Mouse (Mus musculus) layer of hippocampus, adult 11-12 months (tissue): ENCODE data around the gene Ehd4.

Experiments used
- DNase-seq: peaks from one replicate; pipeline ENCODE4 v3.0.0; 2022; ENCODE audit warnings: low spot score

Gene Ehd4

DNA sequence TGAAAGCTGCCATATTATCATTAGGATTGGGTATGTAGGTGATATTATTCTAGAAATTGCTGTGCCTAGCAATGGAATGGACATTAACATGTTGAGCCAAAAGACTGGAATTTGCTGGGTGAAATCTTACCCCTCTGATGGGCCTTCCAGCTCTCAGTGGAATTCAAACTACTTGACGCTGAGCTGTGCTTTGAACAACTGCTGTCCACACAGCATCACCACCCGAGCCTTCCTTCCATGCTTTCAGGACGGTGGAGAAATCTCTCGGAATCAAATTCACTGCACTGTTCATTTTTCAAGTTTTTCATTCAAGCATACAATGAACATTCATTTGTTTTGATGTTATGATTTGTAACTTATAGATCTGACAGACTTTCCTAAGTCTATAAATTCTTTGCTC, 10.0 kb downstream of the Ehd4 start:
- no peak for DNase-seq

DNA sequence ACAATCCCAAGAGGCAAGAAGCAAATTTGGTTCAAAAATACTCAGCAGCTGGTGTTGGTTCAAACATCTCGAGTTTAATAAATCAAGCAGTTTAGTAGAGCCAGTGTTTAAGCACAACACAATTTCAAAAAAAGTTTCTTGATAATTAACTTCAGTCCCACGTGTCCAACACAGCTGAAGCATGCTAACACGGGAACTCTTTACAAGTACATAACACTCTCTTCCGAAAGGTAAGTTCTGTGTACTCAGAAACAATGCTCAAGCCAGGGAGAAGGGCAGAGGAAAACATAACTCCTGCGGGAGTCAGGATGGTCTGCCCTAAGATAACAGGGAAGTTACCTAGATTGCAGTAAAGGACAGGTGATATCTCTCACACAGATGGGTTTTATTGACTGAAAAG, 12.1 kb downstream of the Ehd4 start:
- no peak for DNase-seq

GRCm38 (mm10) chr2:120141671-120142070, 12.7 kb downstream of the Ehd4 start:
- no peak for DNase-seq

DNA sequence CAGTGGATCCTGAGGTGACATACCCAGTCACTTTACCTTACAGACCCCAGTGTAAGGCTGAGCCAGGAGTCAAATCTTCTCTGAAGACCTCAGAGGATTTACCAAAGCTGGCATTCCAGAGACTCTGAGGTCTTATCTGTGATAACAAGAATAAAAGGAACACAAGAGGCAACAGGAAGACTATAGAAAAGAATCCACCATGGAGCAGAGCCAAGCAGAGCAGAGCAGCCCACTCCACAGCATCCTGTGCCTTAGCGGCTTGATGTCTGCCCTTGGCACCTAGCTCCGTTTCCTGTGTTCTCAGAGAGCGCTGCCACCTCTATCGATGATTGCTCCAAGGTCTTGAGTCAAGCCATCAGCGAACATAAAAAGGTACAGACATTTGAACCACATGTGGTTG, 14.1 kb downstream of the Ehd4 start:
- DNase-seq, result no peak

- DNase-seq, result no peak
Measured at GRCm38 (mm10) chr2:120139091-120139490, 15.3 kb downstream of the Ehd4 start.

DNA sequence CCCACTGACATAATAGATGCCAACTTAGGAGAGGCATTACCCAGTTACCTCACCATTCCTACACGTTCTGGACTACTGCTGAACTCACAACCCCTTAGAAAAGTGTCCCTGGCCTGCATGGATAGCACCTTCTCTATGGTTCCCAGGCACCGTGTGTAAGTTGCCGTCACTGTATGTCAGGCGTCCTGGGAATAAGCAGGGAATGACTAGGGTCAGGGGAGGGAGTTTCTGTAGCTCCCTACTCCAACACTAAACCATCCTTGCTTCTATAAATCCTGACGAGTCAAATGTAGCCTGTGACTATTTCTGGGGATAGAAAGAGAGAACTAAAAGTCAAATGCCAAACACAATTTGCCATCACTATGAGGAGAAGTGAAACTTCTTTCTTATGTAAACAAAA, 17.1 kb downstream of the Ehd4 start:
- no peak for DNase-seq

DNA sequence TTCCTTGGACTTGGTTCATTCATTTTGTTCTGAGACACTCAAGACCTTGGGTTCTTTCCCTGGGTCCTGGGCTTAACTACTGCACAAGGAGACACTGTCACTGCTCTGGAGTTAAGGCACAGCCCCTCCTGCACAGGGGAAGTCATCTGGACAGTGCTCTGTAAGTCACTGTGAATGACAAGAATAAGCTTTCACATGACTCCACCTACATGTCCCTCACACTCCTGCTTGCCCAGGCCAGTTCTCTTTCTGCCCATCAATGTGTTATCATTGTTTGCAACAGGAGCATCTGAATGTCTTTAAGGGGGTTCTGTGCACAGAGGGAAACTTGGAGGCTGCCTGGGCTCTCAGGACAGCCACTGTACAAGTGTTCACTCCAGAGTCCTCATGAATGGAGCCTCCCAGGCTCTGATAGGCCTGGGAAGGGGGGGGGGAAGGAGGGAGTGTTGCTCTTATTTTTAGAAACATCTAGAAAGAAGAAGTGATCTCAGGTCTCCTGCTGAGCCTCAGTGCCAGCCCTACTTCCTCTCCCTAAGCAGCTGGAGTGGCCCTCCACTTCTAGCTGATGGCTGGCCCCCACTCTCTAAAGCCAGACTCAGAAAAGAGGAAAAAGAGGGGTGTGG, 19.8 kb downstream of the Ehd4 start:
- peak; percentile 34 for DNase-seq

DNA sequence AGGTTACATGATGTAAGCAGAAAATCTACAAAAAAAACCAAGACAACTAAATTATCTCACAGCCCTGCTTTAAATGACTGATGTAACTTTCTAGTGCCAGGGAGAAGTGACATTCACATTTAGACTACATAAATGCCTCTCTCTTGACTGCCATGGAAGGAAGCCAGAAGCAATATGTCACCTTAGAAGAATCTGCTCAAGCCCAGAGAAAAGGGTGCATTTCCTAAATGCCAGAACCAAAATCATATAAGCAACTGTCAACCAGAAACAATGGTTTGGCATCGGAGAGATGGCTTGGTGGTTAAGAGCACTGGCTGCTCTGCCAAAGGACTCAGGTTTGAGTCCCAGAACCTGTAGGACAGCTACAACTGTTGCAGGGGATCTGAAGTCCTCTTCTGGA, 22.5 kb downstream of the Ehd4 start:
- no peak for DNase-seq

DNA sequence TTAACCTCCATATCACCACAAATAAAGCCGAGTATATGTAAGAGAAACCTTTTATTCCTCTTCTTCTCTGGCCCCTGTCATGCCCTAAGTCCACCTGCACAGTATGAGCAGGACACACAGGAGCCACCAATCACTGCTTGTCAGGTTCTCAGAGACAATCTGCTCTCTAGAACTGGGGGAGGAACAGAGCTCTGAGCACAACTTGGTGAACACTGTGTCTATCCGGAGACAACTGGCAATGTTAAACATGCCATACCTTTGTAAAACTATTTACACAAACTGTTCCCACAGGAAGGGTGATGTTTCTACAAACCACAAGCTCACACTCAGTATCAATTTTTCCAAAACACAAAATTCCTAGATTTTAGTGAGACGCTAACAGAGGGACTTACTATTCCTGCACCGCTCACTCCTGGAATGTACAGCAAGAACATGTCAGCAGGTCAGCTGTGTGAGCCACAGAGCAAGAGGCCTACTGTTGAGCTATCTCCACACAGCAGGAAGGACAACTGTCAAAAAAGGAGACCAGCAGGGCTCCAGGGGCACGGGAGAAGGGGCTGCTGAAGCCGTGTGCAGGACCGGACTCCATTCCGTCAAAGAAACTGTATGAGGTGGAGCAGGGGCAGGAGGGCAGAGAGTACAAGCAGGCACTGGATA, 25.0 kb downstream of the Ehd4 start:
- no peak for DNase-seq

GRCm38 (mm10) chr2:120128611-120129051, 25.8 kb downstream of the Ehd4 start:
- DNase-seq, result peak; percentile 14

GRCm38 (mm10) chr2:120128011-120128410, 26.4 kb downstream of the Ehd4 start:
- DNase-seq, result no peak

GRCm38 (mm10) chr2:120126901-120127300, 27.5 kb downstream of the Ehd4 start:
- no peak for DNase-seq

DNA sequence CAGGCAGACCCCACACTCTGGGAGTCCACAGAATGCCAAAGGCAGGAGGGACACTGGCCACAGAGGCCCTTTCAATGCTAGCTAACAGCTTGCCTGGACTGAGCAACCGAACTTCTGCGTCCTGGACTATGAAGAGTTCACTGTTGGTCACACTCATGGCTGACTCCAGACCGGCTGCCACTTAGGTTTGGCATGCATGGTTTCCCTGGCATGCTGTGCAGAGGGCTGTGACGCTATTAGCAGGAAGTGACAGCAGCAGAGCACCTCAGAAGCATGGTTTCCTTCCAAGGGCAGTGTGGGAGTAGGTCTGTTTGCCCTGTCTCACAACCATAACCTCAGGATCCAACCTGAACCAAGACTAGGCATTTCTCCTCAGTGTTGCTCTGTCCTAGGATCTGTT, 28.0 kb downstream of the Ehd4 start:
- DNase-seq, result no peak

GRCm38 (mm10) chr2:120125461-120125860, 28.9 kb downstream of the Ehd4 start:
- no peak for DNase-seq

DNA sequence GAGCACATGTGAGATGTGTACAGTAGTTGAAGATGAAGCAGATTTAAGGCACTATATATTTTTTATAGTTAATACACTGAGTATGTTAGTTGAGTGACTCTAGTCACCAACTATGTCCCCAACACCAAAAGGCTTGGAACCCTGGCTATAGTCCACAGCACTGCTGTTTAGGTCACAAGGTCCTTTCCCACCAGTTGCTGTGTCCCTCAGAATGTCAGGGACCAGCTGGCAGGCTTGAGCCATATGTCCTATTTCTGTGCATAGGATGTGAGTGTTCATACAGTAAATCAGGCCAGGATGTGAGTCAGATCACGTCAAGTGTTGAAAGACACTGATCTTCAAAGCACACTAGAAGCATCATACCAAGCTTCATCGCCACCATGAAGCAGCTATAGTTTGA, 29.5 kb downstream of the Ehd4 start:
- DNase-seq, result no peak

DNA sequence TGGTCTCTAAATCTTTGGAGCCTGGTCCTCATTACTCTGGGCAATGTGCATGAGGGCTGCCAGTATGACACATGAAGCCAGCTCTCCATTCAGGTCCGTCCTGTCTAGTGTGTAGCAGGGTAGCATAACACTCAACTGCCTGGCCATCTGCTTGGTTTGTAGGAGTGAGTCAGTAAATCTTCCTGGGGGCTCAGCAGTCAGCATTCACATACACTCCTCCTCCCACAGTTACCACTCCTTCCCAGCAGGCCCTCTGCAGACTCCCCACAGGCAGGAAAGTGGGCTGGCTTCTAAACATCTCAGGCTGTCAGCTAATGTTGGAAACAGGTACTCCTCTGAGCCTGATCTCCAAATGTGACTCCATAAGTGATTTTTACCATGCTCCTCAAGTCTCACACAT, 30.3 kb downstream of the Ehd4 start:
- no peak for DNase-seq

DNA sequence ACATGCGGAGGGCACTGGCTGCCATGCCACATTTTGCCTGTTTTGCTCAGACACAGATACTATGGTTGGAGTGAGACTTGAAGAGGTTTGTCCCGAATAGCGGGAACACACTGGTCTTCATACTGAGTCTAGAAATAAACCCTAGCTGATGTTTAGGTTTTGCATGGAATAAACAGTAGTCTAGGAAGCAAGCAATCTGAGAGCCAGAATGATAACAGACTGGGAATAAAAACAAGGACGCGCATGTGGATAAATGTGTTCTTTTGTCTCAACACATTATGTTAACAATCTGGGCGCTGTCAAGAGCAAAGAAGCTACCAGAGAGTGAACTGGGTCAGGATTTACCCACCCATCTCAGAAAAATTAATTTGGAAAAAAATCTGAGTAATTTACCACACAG, 31.4 kb downstream of the Ehd4 start:
- DNase-seq, result no peak

DNA sequence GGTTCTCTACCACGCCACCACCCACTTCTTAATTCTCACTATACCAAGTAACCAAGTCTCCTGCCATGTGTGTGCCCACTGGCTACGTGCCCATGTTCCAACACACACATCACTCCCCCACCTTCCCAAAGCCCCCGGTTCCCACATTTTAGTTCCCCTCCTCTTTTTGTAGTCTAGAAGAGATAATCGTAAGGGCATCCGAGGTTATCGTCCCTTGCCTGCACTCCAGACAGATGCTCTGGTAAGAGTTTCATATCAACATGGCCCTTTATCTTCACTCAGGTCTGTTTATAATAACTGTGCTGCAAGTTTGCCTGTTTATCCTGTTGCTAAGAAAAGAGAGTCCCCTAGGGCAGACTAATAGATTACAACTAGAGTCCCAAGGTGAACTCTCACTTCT, 37.1 kb downstream of the Ehd4 start:
- DNase-seq, result no peak

DNA sequence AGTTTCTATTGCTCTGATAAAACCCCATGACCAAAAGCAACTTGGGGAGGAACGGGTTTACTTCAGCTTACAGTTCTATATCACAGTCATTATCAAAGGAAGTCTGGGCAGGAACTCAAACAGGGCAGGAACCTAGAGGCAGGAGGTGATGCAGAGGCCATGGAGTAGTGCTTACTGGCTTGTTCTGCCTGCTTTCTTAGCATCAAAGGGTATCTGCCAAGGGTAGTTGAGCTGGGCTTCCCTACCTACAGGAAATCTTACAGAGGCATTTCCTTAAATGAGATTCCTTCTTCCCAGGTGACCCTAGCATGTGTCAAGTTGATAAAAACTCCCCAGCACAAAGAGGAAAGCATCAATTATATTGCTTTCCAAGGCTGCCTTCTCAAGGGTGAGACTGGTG, 38.0 kb downstream of the Ehd4 start:
- no peak for DNase-seq

DNA sequence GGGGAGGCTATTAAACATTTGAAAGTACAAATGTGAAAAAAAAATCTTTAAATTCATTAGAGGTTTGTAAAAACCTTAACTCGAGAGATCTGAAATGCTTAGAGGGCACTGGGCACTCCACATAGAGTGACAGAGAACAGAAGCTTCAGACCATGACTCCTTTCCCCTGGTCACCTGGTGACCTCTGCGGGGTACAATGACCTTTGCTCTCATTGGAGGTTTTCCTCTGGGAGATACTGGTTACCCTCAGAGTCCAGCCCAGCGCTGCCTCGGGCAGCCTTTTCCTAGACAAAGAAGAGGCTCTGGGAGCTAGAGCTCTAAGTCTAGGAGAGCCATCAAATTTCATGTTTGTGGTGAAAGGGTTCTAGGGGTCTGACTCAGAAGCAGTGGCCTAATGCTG, 39.4 kb downstream of the Ehd4 start:
- no peak for DNase-seq

- DNase-seq, result no peak
Measured at GRCm38 (mm10) chr2:120113963-120114362, 40.4 kb downstream of the Ehd4 start.

DNA sequence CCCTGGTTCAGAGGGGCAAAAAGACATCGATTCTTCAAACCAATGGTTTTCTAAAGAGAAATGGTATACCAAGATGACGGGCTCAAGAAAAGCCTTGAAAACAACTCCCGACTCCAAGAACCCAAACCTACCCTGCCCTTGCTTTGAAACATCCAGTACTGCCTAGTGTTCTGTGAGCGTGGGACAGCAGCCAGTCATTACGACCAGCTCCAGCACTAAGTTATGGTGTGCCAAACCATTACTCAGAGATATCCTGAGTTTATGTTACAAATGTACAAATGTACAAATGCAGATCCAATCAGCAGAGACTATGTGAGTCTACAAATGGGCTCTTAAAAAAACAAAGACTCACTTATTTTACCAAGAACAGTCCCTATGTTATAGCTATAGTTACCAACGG, 40.9 kb downstream of the Ehd4 start:
- no peak for DNase-seq

DNA sequence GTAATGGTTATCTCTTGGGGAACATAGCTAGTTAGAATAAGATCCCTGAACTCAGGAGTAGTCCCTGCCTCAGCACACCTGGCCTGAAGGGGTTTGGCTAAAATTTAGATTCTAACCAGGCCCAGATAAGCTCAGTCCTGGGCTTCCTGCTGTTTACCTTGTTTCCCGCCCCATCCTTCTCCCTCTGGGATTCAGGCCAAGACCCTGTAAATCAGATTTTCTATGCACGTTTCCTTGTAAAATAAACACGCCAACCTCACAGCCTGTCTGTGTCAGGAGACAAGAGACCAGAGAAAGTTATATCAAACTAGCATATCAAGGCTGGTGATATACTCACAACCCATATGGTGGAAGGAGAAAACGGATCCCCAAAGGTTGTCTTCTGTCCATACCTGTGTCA, 42.8 kb downstream of the Ehd4 start:
- no peak for DNase-seq

DNA sequence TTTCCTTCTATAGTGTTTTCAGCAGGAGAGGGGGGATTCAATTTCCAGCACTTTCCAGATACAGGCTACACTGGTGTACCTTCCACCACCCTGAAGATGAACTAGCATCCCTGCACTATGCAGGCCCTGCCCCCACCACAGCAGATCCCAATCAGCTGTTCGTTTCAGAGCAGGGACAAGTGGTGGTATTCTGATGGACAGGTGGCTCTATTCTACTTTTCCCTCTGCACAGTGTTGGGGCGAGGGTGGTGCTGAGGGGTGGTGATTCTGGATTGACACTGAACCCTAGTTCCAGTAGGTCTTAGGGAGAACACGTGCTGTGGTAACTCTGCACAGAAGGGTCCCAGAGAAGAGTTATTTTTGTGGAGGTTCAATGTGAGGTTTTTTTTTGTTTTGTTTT, 43.2 kb downstream of the Ehd4 start:
- no peak for DNase-seq
